Mouse (Mus musculus) kidney, embryonic 15.5 days (tissue): Measurements from ENCODE around the gene Timm17b. TPM values are rescaled to one million over a fixed set of nuclear protein-coding genes. Genes with fewer than 3 reads are reported as not detected.
"Not testable (repeated sequence)": the region's sequence is repeated elsewhere in the genome, so short reads cannot be mapped to it uniquely, and the experiment has no call there.

Experiments
- ATAC-seq: fragments of 200-750 bp; cut with Nextera tagmentation; replicated peaks from 2 replicates; pipeline ENCODE4 v1.8.0; 2017; ENCODE audit warnings: moderate TSS enrichment; ENCODE audit not compliant: low FRiP score
- H3K27ac ChIP-seq: fragments of 300-500 bp; sonication (generic); 2 replicates; pipeline ENCODE4 v1.5.1; 2015; ENCODE audit warnings: mild to moderate bottlenecking, inconsistent platforms
- H3K27me3 ChIP-seq: fragments of 300-500 bp; sonication (generic); 2 replicates; pipeline ENCODE4 v1.6.1; 2015; ENCODE audit warnings: inconsistent platforms
- H3K36me3 ChIP-seq: fragments of 300-500 bp; sonication (generic); 2 replicates; pipeline ENCODE4 v1.6.1; 2015; ENCODE audit warnings: inconsistent platforms
- H3K4me1 ChIP-seq: fragments of 300-500 bp; sonication (generic); 2 replicates; pipeline ENCODE4 v1.6.1; 2015; ENCODE audit warnings: inconsistent platforms
- H3K4me2 ChIP-seq: fragments of 300-500 bp; sonication (generic); 2 replicates; pipeline ENCODE4 v1.6.1; 2015; ENCODE audit warnings: moderate library complexity, mild to moderate bottlenecking, inconsistent platforms
- H3K4me3 ChIP-seq: fragments of 300-500 bp; sonication (generic); replicated peaks from 2 replicates; pipeline ENCODE4 v1.5.1; 2015; ENCODE audit warnings: mild to moderate bottlenecking, inconsistent platforms
- H3K9ac ChIP-seq: fragments of 300-500 bp; sonication (generic); 2 replicates; pipeline ENCODE4 v1.6.1; 2015; ENCODE audit warnings: mild to moderate bottlenecking, inconsistent platforms
- H3K9me3 ChIP-seq: fragments of 300-500 bp; sonication (generic); replicated peaks from 2 replicates; pipeline ENCODE4 v1.6.1; 2016; ENCODE audit warnings: inconsistent platforms
- WGBS: fragments of 180-500 bp; shearing (Covaris S2); methylation state at CpG from one replicate; pipeline ENCODE4 v1.1.7; 2015; ENCODE audit warnings: mixed read lengths; 5-methylcytosine and 5-hydroxymethylcytosine counted together
- polyA plus RNA-seq: library from polyadenylated mRNA; unstranded; fragments of >200 nt; fragmentation: Nextera tagmentation; extraction: Ambion mirVana; gene quantifications from 2 replicates; pipeline ENCODE4 v1.2.1, GENCODE M21; 2015

The Timm17b gene
- polyA plus RNA-seq, 1 experiment from 2014 or later: 168 TPM

DNA sequence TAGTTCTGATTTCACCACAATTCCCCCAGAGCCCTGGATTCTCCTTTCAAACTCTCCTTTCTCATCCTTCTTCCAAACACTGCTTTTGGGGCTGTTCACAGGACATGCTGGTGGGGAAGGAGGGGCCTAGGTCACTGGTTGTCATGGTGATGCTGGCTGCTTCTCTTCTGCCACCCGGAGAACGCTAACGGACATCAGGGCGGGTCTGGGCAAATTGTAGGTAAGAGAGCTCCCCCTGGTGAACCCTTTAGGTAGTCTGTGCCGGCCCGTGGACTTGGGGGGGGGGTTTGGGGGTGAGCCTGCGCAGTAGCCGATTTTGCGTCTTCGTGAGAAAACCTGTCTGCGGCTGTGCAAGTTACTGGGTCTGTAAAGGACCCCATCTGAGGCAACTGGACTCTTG is 19.3 kb upstream of the Timm17b start:
- Histone ChIP-seq H3K9ac (no peak overlapping the region), H3K27me3 (no peaks in the 10 kb centered on the region), H3K4me2 (peak overlapping the region; percentile 85), H3K36me3 (no peaks in the 10 kb centered on the region), H3K27ac (no peak overlapping the region), H3K9me3 (no peaks in the 10 kb centered on the region), H3K4me3 (peak overlapping the region; percentile 14; the same call in 1 of the 2 replicates), H3K4me1 (peaks cover 14% of the 10 kb centered on the region; the same call in 1 of the 2 replicates)
- 16% methylated on average over 11 of the region's 11 CpGs for WGBS
- ATAC-seq: peak; percentile 34; the same call in 1 of the 2 replicates

DNA sequence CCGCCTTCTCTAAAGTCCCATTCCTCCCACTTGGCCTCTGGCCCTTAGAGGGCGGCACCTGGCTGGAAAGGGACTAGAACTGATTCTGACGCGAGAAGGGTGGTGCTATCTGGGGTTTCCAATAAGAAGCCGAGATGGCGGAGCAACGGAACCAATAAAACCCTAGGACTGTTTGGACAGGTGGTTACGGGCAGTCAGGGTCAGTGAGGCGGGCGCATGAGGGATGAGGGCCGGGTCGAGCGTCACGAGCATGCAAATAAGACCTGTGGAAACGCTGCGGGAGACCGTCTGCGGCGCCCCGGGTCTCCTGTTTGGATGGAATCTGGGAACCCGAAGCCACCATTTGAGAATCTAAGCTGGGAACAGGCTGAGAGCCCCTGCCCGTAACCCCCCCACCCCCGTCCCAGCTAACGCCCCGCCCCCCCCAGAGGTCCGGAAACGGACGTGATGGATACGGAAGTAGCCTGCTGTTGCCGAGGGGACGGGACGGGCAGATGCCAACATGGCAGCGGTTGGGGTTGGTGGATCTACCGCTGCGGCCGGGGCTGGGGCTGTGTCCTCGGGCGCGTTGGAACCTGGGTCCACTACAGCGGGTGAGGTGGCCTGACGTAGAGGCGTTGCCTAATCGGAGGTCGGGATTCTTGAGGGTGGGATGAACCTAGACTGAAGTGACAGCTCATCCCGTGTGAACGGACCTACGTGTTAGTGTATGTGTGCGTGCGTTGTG is 15.2 kb upstream of the Timm17b start, which contains the start of gene Slc35a2:
TSS of gene Slc35a2 (plus strand) at position 188 of the 727 bp plus-strand sequence.
- H3K9me3 ChIP-seq: no peaks in the 10 kb centered on the region
- peak; percentile 95 for ATAC-seq
- peak within 1 kb of the TSS; percentile 58 for H3K4me2 ChIP-seq
- H3K36me3 ChIP-seq: peaks cover 11% of the 10 kb centered on the region; the same call in 1 of the 2 replicates
- H3K4me1 ChIP-seq: peaks cover 12% of the 10 kb centered on the region; the same call in 1 of the 2 replicates
- peak within 1 kb of the TSS; percentile 90 for H3K27ac ChIP-seq
- peak within 1 kb of the TSS; percentile 63 for H3K4me3 ChIP-seq
- 14% methylated on average over 49 of the region's 49 CpGs for WGBS
- H3K9ac ChIP-seq: peak within 1 kb of the TSS; percentile 38; the same call in 1 of the 2 replicates
- no peaks in the 10 kb centered on the region for H3K27me3 ChIP-seq

DNA sequence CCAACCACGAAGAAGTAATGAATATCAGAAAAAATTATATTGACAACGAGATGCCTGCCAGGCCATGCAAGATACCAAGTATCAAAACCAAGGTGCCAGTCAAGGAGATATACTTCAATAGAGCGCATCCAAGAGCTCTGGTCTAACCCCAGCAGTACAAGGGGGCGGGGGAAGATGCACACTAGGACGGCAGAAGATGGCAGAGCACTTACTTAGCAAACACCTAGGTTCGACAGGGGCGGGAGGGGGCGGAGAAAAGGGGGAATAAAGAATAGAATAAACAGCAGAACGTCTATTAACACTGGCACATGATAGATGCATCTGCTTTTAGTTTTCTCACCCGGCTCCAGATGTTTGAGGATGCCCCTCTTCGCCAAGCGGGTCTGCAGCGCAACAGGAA is 946 bp upstream of the Timm17b start:
- Histone ChIP-seq H3K4me2 (peak overlapping the region; percentile 58), H3K27me3 (no peaks in the 10 kb centered on the region), H3K9me3 (no peaks in the 10 kb centered on the region), H3K4me1 (0 out of 2 replicates have a peak, but pooled peaks cover 9% of the 10 kb centered on the region), H3K36me3 (peaks cover 26% of the 10 kb centered on the region), H3K9ac (peak overlapping the region; percentile 50), H3K4me3 (peak overlapping the region; percentile 67), H3K27ac (peak overlapping the region; percentile 88; the same call in 1 of the 2 replicates)
- no peak for ATAC-seq
- 32% methylated on average over 13 of the region's 13 CpGs for WGBS

DNA sequence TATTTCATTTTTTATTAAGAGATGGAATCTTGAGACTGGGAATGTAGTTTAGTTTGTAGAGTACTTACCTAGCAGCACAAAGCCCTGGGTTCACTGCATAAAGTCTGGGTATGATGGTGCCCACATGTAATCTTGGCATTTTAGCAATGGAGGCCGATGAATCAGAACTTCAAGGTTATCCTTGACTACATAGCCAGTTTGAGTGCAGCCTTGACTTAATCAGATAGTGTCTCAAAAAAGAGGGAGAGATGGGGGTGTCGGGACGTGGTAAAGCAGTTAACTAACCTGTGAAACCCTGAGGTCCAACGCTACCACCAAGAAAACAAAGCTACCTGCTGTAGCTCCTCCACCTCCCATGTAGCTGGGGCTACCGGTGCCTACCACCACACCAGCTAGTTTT is 5.3 kb downstream of the Timm17b start:
- peaks cover 27% of the 10 kb centered on the region for H3K36me3 ChIP-seq
- no peak overlapping the region for H3K27ac ChIP-seq
- no peak overlapping the region for H3K9ac ChIP-seq
- no peak overlapping the region for H3K4me3 ChIP-seq
- no peaks in the 10 kb centered on the region for H3K27me3 ChIP-seq
- no peaks in the 10 kb centered on the region for H3K9me3 ChIP-seq
- ATAC-seq: no peak
- WGBS: 94% methylated on average over 5 of the region's 5 CpGs
- H3K4me2 ChIP-seq: no peak overlapping the region
- 0 out of 2 replicates have a peak, but pooled peaks cover 3% of the 10 kb centered on the region for H3K4me1 ChIP-seq

DNA sequence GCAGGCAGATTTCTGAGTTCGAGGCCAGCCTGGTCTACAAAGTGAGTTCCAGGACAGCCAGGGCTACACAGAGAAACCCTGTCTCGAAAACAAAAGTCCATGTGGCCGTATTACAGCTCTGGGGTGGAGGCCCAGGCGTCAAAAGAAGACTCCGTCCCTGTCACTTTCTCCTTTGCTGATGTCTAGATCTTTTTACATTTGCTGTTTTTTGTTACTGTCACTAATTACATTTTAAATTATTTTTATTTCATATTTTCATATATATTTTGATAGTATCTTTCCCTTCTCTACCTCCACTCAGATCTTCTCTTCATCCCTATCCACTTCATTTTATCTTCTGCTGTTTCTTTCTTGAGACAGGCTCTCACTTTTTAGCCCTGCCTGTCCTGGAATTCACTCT is 8.6 kb downstream of the Timm17b start, which contains the start of gene Gm10491:
TSS of gene Gm10491 (minus strand) at position 101 of the 400 bp plus-strand sequence.
- WGBS: 85% methylated on average over 5 of the region's 5 CpGs
- no peak within 1 kb of the TSS for H3K4me2 ChIP-seq
- ATAC-seq: no peak
- H3K9ac ChIP-seq: no peak within 1 kb of the TSS
- no peak within 1 kb of the TSS for H3K4me3 ChIP-seq
- no peaks in the 10 kb centered on the region for H3K27me3 ChIP-seq
- H3K4me1 ChIP-seq: no peaks in the 10 kb centered on the region
- peaks cover 27% of the 10 kb centered on the region for H3K36me3 ChIP-seq
- no peak within 1 kb of the TSS for H3K27ac ChIP-seq
- H3K9me3 ChIP-seq: no peaks in the 10 kb centered on the region

DNA sequence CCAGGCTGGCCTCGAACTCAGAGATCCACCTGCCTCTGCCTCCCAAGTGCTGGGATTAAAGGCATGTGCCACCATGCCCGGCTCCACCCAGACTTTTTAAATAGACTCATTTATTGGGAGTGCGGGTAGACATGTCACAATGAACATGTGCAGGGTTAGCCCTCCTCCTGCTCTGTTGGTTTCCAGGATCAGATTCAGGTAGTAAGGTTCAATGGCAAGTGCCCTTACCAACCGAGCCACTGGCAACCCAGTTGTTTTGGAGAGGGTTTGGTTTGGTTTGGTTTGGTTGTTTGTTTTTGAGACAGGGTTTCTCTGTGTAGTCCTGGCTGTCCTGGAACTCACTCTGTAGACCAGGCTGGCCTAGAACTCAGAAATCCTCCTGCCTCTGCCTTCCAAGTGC is 10.1 kb downstream of the Timm17b start, which contains the start of gene Gm10490:
TSS of gene Gm10490 (plus strand) at position 301 of the 400 bp plus-strand sequence.
- not testable (repeated sequence) for H3K4me3 ChIP-seq, H3K4me2 ChIP-seq, H3K9me3 ChIP-seq, H3K9ac ChIP-seq, ATAC-seq, H3K27ac ChIP-seq, H3K27me3 ChIP-seq, H3K4me1 ChIP-seq
- 91% methylated on average over 4 of the region's 4 CpGs for WGBS
- peaks cover 19% of the 10 kb centered on the region for H3K36me3 ChIP-seq

DNA sequence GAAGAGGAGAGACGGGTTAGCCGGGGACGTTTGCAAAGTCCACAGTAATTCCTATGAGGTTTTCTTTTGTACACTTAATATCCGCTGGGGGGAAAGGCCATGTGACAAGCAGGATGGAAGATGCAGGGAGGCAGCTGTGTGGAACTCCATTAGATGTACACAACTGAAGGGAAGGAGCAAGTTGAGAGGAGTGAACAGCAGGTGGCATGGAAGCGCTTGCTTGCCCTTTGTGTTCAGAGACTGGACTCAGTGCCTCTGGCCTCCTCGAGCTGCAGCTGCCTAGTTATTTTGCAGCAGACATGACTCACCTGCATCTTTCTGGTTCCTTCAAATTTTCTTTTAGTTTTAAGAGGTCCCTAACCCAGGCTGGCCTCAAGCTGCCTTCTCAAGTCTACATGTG is 11.3 kb downstream of the Timm17b start:
- Histone ChIP-seq H3K4me3 (no peak overlapping the region), H3K9ac (no peak overlapping the region), H3K4me1 (no peaks in the 10 kb centered on the region), H3K4me2 (no peak overlapping the region), H3K27me3 (no peaks in the 10 kb centered on the region), H3K9me3 (no peaks in the 10 kb centered on the region), H3K36me3 (peaks cover 17% of the 10 kb centered on the region), H3K27ac (no peak overlapping the region)
- no peak for ATAC-seq
- WGBS: 53% methylated on average over 6 of the region's 6 CpGs

DNA sequence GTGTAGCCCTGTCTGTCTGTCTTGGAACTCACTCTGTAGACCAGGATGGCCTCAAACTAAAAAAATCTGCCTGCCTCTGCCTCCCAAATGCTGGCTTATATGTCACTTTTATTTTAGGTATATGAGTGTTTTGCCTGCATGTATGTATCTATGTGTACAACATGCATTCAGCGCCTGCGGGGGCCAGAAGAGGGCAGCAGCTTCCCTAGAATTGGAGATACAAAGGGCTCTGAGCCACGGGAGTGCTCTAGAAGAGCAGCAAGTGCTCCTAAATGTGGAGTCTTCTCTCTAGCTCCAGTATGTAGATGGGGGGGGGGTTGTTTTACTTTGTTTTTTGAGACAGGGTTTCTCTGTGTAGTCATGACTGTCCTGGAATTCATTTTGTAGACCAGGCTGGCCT is 16.5 kb downstream of the Timm17b start:
- not testable (repeated sequence) for H3K4me2 ChIP-seq, H3K4me3 ChIP-seq, H3K4me1 ChIP-seq, ATAC-seq, H3K36me3 ChIP-seq, H3K9ac ChIP-seq, H3K9me3 ChIP-seq, H3K27ac ChIP-seq
- 23% methylated on average over 3 of the region's 3 CpGs for WGBS
- H3K27me3 ChIP-seq: peaks cover 24% of the 10 kb centered on the region

DNA sequence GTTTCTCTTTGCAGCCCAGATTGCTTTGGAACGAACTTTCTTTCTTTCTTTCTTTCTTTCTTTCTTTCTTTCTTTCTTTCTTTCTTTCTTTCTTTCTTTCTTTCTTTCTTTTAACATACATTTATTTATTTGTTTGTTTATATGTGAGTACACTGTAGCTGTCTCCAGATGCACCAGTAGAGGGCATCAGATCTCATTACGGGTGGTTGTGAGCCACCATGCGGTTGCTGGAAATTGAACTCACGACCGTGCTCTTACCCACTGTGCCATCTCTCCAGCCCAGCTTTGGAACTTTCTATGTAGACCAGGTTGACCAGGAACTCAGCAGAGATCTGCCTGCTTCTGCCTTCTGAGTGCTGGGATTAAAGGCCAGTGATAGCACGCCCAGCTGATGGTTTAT is 18.8 kb downstream of the Timm17b start:
- not testable (repeated sequence) for H3K4me1 ChIP-seq, H3K27ac ChIP-seq, H3K4me2 ChIP-seq, H3K36me3 ChIP-seq, ATAC-seq, H3K9ac ChIP-seq, H3K9me3 ChIP-seq, H3K4me3 ChIP-seq
- WGBS: 76% methylated on average over 6 of the region's 6 CpGs
- H3K27me3 ChIP-seq: peaks cover 47% of the 10 kb centered on the region

DNA sequence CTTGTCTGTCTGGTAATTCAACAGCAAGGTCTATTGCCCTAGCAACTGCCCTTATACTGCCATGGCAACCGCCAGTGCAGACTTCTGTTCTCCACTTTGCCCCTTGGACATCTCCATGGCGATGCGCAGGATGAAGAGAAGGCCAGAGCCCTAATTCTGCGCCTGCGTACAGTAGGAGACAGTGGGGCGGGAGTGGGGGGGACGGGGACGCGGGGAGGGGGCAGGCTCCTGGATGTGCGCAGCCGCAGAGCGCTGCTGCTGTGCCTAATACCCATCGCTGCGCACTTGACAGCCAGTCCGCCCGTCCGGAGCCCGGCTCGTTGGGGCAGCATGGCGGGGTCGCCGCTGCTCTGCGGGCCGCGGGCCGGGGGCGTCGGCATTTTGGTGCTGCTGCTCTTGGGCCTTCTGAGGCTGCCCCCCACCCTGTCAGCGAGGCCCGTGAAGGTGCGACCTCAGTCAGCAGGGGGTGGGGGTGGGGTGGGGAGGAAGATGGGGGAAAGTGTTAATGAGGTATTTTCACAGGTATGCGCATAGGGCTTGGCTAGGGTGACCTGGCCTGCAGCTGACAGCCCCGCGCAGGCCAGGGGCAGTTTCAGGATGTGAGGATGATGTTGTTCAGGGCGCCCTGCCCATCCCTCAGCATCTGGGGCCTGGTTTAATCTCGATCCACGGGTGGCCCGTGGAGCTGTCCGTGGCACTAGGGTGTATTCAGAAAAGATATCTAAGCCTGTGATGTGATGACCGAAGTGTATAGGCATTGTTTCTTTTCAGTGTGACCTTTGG is 20.6 kb downstream of the Timm17b start, which contains the start of gene Pcsk1n:
TSS of gene Pcsk1n (plus strand) at position 222 of the 783 bp plus-strand sequence.
- peak; percentile 43; the same call in 1 of the 2 replicates for ATAC-seq
- Histone ChIP-seq H3K4me2 (peak within 1 kb of the TSS; percentile 48), H3K9me3 (no peaks in the 10 kb centered on the region), H3K9ac (no peak within 1 kb of the TSS), H3K27ac (no peak within 1 kb of the TSS), H3K4me1 (peaks cover 6% of the 10 kb centered on the region; the same call in 1 of the 2 replicates), H3K36me3 (no peaks in the 10 kb centered on the region), H3K4me3 (peak within 1 kb of the TSS; percentile 21; the same call in 1 of the 2 replicates), H3K27me3 (peaks cover 65% of the 10 kb centered on the region)
- WGBS: 18% methylated on average over 31 of the region's 40 CpGs

DNA sequence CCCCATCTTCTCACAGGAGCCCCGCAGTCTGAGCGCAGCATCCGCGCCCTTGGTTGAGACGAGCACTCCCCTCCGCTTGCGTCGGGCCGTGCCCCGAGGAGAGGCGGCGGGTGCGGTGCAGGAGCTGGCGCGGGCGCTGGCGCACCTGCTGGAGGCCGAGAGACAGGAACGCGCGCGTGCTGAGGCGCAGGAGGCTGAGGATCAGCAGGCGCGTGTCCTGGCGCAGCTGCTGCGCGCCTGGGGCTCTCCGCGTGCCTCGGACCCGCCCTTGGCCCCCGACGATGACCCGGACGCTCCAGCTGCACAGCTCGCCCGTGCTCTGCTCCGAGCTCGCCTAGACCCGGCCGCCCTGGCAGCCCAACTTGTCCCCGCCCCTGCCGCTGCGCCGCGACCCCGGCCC is 22.9 kb downstream of the Timm17b start:
- 13% methylated on average over 48 of the region's 48 CpGs for WGBS
- no peak for ATAC-seq
- Histone ChIP-seq H3K36me3 (no peaks in the 10 kb centered on the region), H3K4me2 (peak overlapping the region; percentile 55), H3K4me3 (peak overlapping the region; percentile 30), H3K4me1 (peaks cover 6% of the 10 kb centered on the region; the same call in 1 of the 2 replicates), H3K9me3 (no peaks in the 10 kb centered on the region), H3K27me3 (peaks cover 83% of the 10 kb centered on the region), H3K9ac (no peak overlapping the region), H3K27ac (no peak overlapping the region)

DNA sequence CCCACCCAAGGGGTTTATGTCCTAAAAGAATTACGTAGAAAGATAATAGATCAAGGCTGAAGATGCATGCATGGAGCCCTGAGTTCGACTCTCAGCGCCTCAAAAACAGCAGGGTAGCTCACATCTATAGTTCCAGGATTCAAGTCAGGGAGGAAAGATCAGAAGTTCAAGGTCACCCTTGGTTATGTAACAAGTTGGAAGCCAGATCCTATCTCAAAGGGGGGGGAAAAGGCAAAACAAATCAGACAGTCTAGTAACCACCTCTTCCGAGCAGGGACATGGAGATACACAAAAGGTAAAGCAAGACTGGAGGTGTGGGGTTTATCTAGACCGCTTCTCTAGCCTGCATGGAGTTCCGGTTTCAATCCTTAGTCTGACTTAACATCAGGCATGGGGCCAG is 27.1 kb downstream of the Timm17b start:
- no peak overlapping the region for H3K4me3 ChIP-seq
- peaks cover 6% of the 10 kb centered on the region; the same call in 1 of the 2 replicates for H3K4me1 ChIP-seq
- H3K9ac ChIP-seq: no peak overlapping the region
- no peak overlapping the region for H3K4me2 ChIP-seq
- WGBS: 67% methylated on average over 6 of the region's 6 CpGs
- H3K9me3 ChIP-seq: 0 out of 2 replicates have a peak, but pooled peaks cover 4% of the 10 kb centered on the region
- peaks cover 70% of the 10 kb centered on the region for H3K27me3 ChIP-seq
- no peak for ATAC-seq
- no peak overlapping the region for H3K27ac ChIP-seq
- peaks cover 19% of the 10 kb centered on the region for H3K36me3 ChIP-seq
